ENCODE assay signal across 8 mouse cellular contexts in genomic region chr5:93092147-93092781, GRCm38 (mm10). TPM values are rescaled to one million over a fixed set of nuclear protein-coding genes. Genes with fewer than 3 reads are reported as not detected.
DNase-seq lines count a peak whose midpoint lies in the region; ATAC-seq and TF ChIP-seq lines count a peak whose summit lies in the region.

No protein-coding gene starts in this region.

- H3K4me3 ChIP-seq in embryonic facial prominence, embryonic 10.5 days, result peak overlapping the region; percentile 81
- peak overlapping the region; percentile 91 for H3K4me3 ChIP-seq in heart, embryonic 11.5 days (ENCODE audit: low read depth, low read length)
- H3K4me3 ChIP-seq in kidney, embryonic 14.5 days (ENCODE audit: low read length), result peak overlapping the region; percentile 76
- H3K4me3 ChIP-seq in liver, embryonic 14.5 days (ENCODE audit: insufficient read depth in 1 of 2, low read depth in 2 of 2, low read length in 2 of 2), result peak overlapping the region; percentile 69 to 86
- H3K4me3 ChIP-seq in neural tube, embryonic 11.5 days (ENCODE audit: low read depth, low read length), result peak overlapping the region; percentile 87
- H3K4me3 ChIP-seq in thymus, adult 2 months (ENCODE audit: control insufficient read depth, insufficient read depth, low read length), result peak overlapping the region; percentile 68

- ATAC-seq in heart, embryonic 11.5 days (replicated peaks; ENCODE audit: insufficient number of reproducible peaks, low FRiP score, low TSS enrichment), result peak; percentile 44; the same call in 1 of the 2 replicates
- peak; percentile 43 for ATAC-seq in kidney, embryonic 14.5 days (ENCODE audit: low FRiP score, low TSS enrichment)
- peak; percentile 29; the same call in 1 of the 2 replicates for ATAC-seq in liver, embryonic 14.5 days (ENCODE audit: insufficient read depth)
- ATAC-seq in neural tube, embryonic 11.5 days (ENCODE audit: insufficient read depth, low FRiP score, low TSS enrichment), result peak; percentile 22

- H3K9ac ChIP-seq in heart, embryonic 11.5 days (ENCODE audit: low read depth, low read length), result peak overlapping the region; percentile 92
- peak overlapping the region; percentile 83 for H3K9ac ChIP-seq in kidney, embryonic 14.5 days (ENCODE audit: low read depth, low read length)
- peak overlapping the region; percentile 70 for H3K9ac ChIP-seq in liver, embryonic 14.5 days (replicated peaks)
- H3K9ac ChIP-seq in neural tube, embryonic 11.5 days (ENCODE audit: low read length), result peak overlapping the region; percentile 92

- H3K27ac ChIP-seq in embryonic facial prominence, embryonic 10.5 days (replicated peaks), result peak overlapping the region; percentile 97
- H3K27ac ChIP-seq in heart, embryonic 11.5 days (ENCODE audit: low read depth, low read length), result peak overlapping the region; percentile 85
- peak overlapping the region; percentile 89; the same call in 1 of the 2 replicates for H3K27ac ChIP-seq in kidney, embryonic 14.5 days (ENCODE audit: low read depth, low read length)
- H3K27ac ChIP-seq in liver, embryonic 14.5 days, result no peak overlapping the region
- peak overlapping the region; percentile 90; the same call in 1 of the 2 replicates for H3K27ac ChIP-seq in neural tube, embryonic 11.5 days (ENCODE audit: low read depth, low read length)
- no peak overlapping the region for H3K27ac ChIP-seq in thymus, adult 2 months (ENCODE audit: control insufficient read depth, insufficient read depth, low read length)

- 0 out of 2 replicates have a peak, but pooled peaks cover under 1% of the 10 kb centered on the region for H3K36me3 ChIP-seq in embryonic facial prominence, embryonic 10.5 days (replicated peaks)
- H3K36me3 ChIP-seq in heart, embryonic 11.5 days (ENCODE audit: control insufficient read depth, insufficient read depth, low read length), result no peaks in the 10 kb centered on the region
- H3K36me3 ChIP-seq in kidney, embryonic 14.5 days (ENCODE audit: control insufficient read depth, insufficient read depth, low read length), result no peaks in the 10 kb centered on the region; the same call in 1 of the 2 replicates
- no peaks in the 10 kb centered on the region for H3K36me3 ChIP-seq in liver, embryonic 14.5 days (replicated peaks; ENCODE audit: control insufficient read depth, insufficient read depth, low read depth)
- no peaks in the 10 kb centered on the region for H3K36me3 ChIP-seq in neural tube, embryonic 11.5 days (ENCODE audit: control insufficient read depth, insufficient read depth, low read length)
- H3K36me3 ChIP-seq in thymus, adult 2 months (ENCODE audit: control insufficient read depth, insufficient read depth, low read length), result no peaks in the 10 kb centered on the region

- no peak for TF ChIP-seq CTCF in liver, embryonic 14.5 days (IDR thresholded peaks at IDR 0.05; ENCODE audit: low read depth)
- peak; percentile 17; the same call in 1 of the 2 replicates for TF ChIP-seq CTCF in thymus, adult 2 months (IDR thresholded peaks at IDR 0.05; ENCODE audit: borderline replicate concordance, control insufficient read depth, extremely low read depth, insufficient read depth, low read length, poor library complexity)

- peaks cover 54% of the 10 kb centered on the region for H3K4me1 ChIP-seq in embryonic facial prominence, embryonic 10.5 days
- H3K4me1 ChIP-seq in heart, embryonic 11.5 days (ENCODE audit: control insufficient read depth, insufficient read depth, low read length), result peaks cover 24% of the 10 kb centered on the region
- H3K4me1 ChIP-seq in kidney, embryonic 14.5 days (ENCODE audit: control insufficient read depth, insufficient read depth, low read length), result peaks cover 28% of the 10 kb centered on the region
- H3K4me1 ChIP-seq in liver, embryonic 14.5 days (replicated peaks; ENCODE audit: control insufficient read depth in 2 of 2, insufficient read depth in 2 of 2, low read length in 1 of 2), result peaks cover 4 to 15% of the 10 kb centered on the region in 2 experiments
- peaks cover 29% of the 10 kb centered on the region for H3K4me1 ChIP-seq in neural tube, embryonic 11.5 days (ENCODE audit: control insufficient read depth, insufficient read depth, low read length)
- peaks cover 16% of the 10 kb centered on the region for H3K4me1 ChIP-seq in thymus, adult 2 months (replicated peaks; ENCODE audit: control insufficient read depth, insufficient read depth, low read length)

- H3K27me3 ChIP-seq in embryonic facial prominence, embryonic 10.5 days (replicated peaks; ENCODE audit: low read depth, poor library complexity, severe bottlenecking), result no peaks in the 10 kb centered on the region
- no peaks in the 10 kb centered on the region for H3K27me3 ChIP-seq in heart, embryonic 11.5 days (ENCODE audit: control insufficient read depth, insufficient read depth, low read length)
- H3K27me3 ChIP-seq in kidney, embryonic 14.5 days (ENCODE audit: control insufficient read depth, insufficient read depth, low read length), result no peaks in the 10 kb centered on the region
- H3K27me3 ChIP-seq in liver, embryonic 14.5 days (ENCODE audit: control insufficient read depth, insufficient read depth, low read length), result no peaks in the 10 kb centered on the region
- no peaks in the 10 kb centered on the region for H3K27me3 ChIP-seq in neural tube, embryonic 11.5 days (ENCODE audit: control insufficient read depth, insufficient read depth, low read length)
- H3K27me3 ChIP-seq in thymus, adult 2 months (ENCODE audit: control insufficient read depth, insufficient read depth, low read length), result no peaks in the 10 kb centered on the region

- no peaks in the 10 kb centered on the region for H3K9me3 ChIP-seq in embryonic facial prominence, embryonic 10.5 days
- no peaks in the 10 kb centered on the region for H3K9me3 ChIP-seq in heart, embryonic 11.5 days (replicated peaks; ENCODE audit: control insufficient read depth, low read length)
- no peaks in the 10 kb centered on the region for H3K9me3 ChIP-seq in kidney, embryonic 14.5 days (ENCODE audit: control insufficient read depth, low read length)
- no peaks in the 10 kb centered on the region for H3K9me3 ChIP-seq in liver, embryonic 14.5 days (ENCODE audit: control insufficient read depth, low read length)
- no peaks in the 10 kb centered on the region for H3K9me3 ChIP-seq in neural tube, embryonic 11.5 days (ENCODE audit: control insufficient read depth, low read length)

- H3K4me2 ChIP-seq in heart, embryonic 11.5 days, result peak overlapping the region; percentile 97
- H3K4me2 ChIP-seq in kidney, embryonic 14.5 days (replicated peaks; ENCODE audit: low read depth, low read length), result peak overlapping the region; percentile 87
- peak overlapping the region; percentile 82 for H3K4me2 ChIP-seq in liver, embryonic 14.5 days (ENCODE audit: low read depth)
- peak overlapping the region; percentile 94 for H3K4me2 ChIP-seq in neural tube, embryonic 11.5 days (ENCODE audit: low read depth)

- DNase-seq in urinary bladder, postnatal 14 days (ENCODE audit: low spot score), result peak; percentile 32
- DNase-seq in urinary bladder, postnatal 10 days (ENCODE audit: low spot score), result no peak
- peak; percentile 60 for DNase-seq in embryonic facial prominence, embryonic 10.5 days (ENCODE audit: low spot score)
- DNase-seq in liver, embryonic 14.5 days (ENCODE audit: low read depth in 3 of 3, low spot score in 3 of 3), result no peak
- DNase-seq in neural tube, embryonic 11.5 days (ENCODE audit: low spot score), result peak; percentile 37
- peak; percentile 32 for DNase-seq in thymus, adult 2 months

- no peak for TF ChIP-seq EP300 in liver, embryonic 14.5 days (IDR thresholded peaks at IDR 0.05; ENCODE audit: low read depth)

- TF ChIP-seq POLR2A in thymus, adult 2 months (IDR thresholded peaks at IDR 0.05; ENCODE audit: control insufficient read depth, extremely low read depth, insufficient read depth, low read length, poor library complexity), result no peak

- 7% methylated on average over 28 of the region's 28 CpGs for WGBS in embryonic facial prominence, embryonic 10.5 days
- WGBS in heart, embryonic 11.5 days (ENCODE audit: insufficient replicate concordance), result 3% methylated on average over 28 of the region's 28 CpGs
- WGBS in kidney, embryonic 14.5 days, result 3% methylated on average over 28 of the region's 28 CpGs
- 6% methylated on average over 28 of the region's 28 CpGs for WGBS in liver, embryonic 14.5 days (ENCODE audit: insufficient replicate concordance)
- 6% methylated on average over 28 of the region's 28 CpGs for WGBS in neural tube, embryonic 11.5 days
- WGBS in thymus, adult 2 months, result 11% methylated on average over 28 of the region's 28 CpGs

RNA-seq across cellular contexts. Expression of gene Sept11, which starts 1.0 kb away (rescaled TPM):
- 294 and 297 TPM in 2 replicates for polyA plus RNA-seq in embryonic facial prominence, embryonic 10.5 days (2016; fragmentation: Nextera tagmentation; extraction: Ambion mirVana)
- 96.6 and 97.3 TPM in 2 replicates for polyA plus RNA-seq in heart, embryonic 11.5 days (2014; fragmentation: Nextera tagmentation; extraction: Ambion mirVana)
- polyA plus RNA-seq in kidney, embryonic 14.5 days (2014; fragmentation: Nextera tagmentation; extraction: Ambion mirVana), result 131 and 224 TPM in 2 replicates
- polyA plus RNA-seq in liver, embryonic 14.5 days (2012; rRNA removed), result 11.1 and 13.8 TPM in 2 replicates
- 18.6 and 21.4 TPM in 2 replicates for polyA plus RNA-seq in liver, embryonic 14.5 days (2014; fragmentation: Nextera tagmentation; extraction: Ambion mirVana)
- 276 and 289 TPM in 2 replicates for polyA plus RNA-seq in neural tube, embryonic 11.5 days (2014; fragmentation: Nextera tagmentation; extraction: Ambion mirVana)
- 39.0 and 48.9 TPM in 2 replicates for polyA plus RNA-seq in thymus, adult 2 months (2012; rRNA removed)

RNA-seq across cellular contexts. Expression of gene Sowahb, which starts 47.4 kb away (rescaled TPM):
- 0.78 and 0.85 TPM in 2 replicates for polyA plus RNA-seq in embryonic facial prominence, embryonic 10.5 days (2016; fragmentation: Nextera tagmentation; extraction: Ambion mirVana)
- polyA plus RNA-seq in heart, embryonic 11.5 days (2014; fragmentation: Nextera tagmentation; extraction: Ambion mirVana), result 0.13 and 0.15 TPM in 2 replicates
- 1.4 and 1.7 TPM in 2 replicates for polyA plus RNA-seq in kidney, embryonic 14.5 days (2014; fragmentation: Nextera tagmentation; extraction: Ambion mirVana)
- 0.50 and 0.64 TPM in 2 replicates for polyA plus RNA-seq in liver, embryonic 14.5 days (2012; rRNA removed)
- polyA plus RNA-seq in liver, embryonic 14.5 days (2014; fragmentation: Nextera tagmentation; extraction: Ambion mirVana), result 0.83 and 0.85 TPM in 2 replicates
- 0.41 and 0.58 TPM in 2 replicates for polyA plus RNA-seq in neural tube, embryonic 11.5 days (2014; fragmentation: Nextera tagmentation; extraction: Ambion mirVana)
- polyA plus RNA-seq in thymus, adult 2 months (2012; rRNA removed), result 0.65 and 0.82 TPM in 2 replicates

Comparison
In these comparisons a context has a peak if more than half of its experiments do, and no peak if none do; other contexts are left out.
1. DNase-seq: peak in urinary bladder, postnatal 14 days (single experiment), embryonic facial prominence, embryonic 10.5 days (single experiment), neural tube, embryonic 11.5 days (single experiment) and thymus, adult 2 months (single experiment); none in urinary bladder, postnatal 10 days (single experiment) and liver, embryonic 14.5 days (0 of 3).
2. H3K27ac ChIP-seq: peak in embryonic facial prominence, embryonic 10.5 days (single experiment), heart, embryonic 11.5 days (single experiment), kidney, embryonic 14.5 days (single experiment) and neural tube, embryonic 11.5 days (single experiment); none in liver, embryonic 14.5 days (single experiment) and thymus, adult 2 months (single experiment).
3. Peak in every context shown above with its lines, with median percentiles within 50 percentile points of each other: H3K4me3 ChIP-seq, ATAC-seq, H3K4me2 ChIP-seq and H3K9ac ChIP-seq.